Comparison of ENCODE assay signal across 10 mouse cellular contexts in genomic region chr7:110787310-110787709, GRCm38 (mm10). TPM values are rescaled to one million over a fixed set of nuclear protein-coding genes. Genes with fewer than 3 reads are reported as not detected.
DNase-seq lines count a peak whose midpoint lies in the region; TF ChIP-seq lines count a peak whose summit lies in the region.
"Had no signal": no experiment of that assay in that cellular context is flagged by ENCODE, and none has a peak within 500 bp of the region (broad histone marks: within the 10 kb centered on the region; RNA-seq: fewer than 3 reads in every experiment).

No protein-coding gene starts in this region.

- peak; percentile 38 for DNase-seq in adrenal gland, postnatal 14 days
- DNase-seq in adrenal gland, adult 18-20 months (ENCODE audit: low spot score in 2 of 2): no peak
- peak; percentile 77 to 85 for DNase-seq in lung, adult 18-20 months
- no peak for DNase-seq in lung, adult 2 months
- DNase-seq in kidney, postnatal 36 days: peak; percentile 66 to 71
- no peak for DNase-seq in layer of hippocampus, adult 2 months (ENCODE audit: low spot score in 2 of 2)
- DNase-seq in thymus, adult 18-20 months: no peak
- DNase-seq in urinary bladder, postnatal 25 days (ENCODE audit: low spot score): no peak
- DNase-seq: cerebellum, postnatal 36 days had no signal

- no peak for TF ChIP-seq POLR2A in lung, adult 2 months (IDR thresholded peaks at IDR 0.05; ENCODE audit: borderline replicate concordance, extremely low read depth, low read depth, low read length)

- H3K27ac ChIP-seq in layer of hippocampus, adult 2 months: no peak overlapping the region
- H3K27ac ChIP-seq: midbrain, embryonic 12.5 days had no signal

- WGBS in lung, adult 2 months: 21% methylated on average over 6 of the region's 6 CpGs

- H3K4me3 ChIP-seq in lung, adult 2 months (replicated peaks; ENCODE audit: extremely low read depth, low read depth, low read length): no peak overlapping the region
- no peak overlapping the region for H3K4me3 ChIP-seq in layer of hippocampus, adult 2 months
- H3K4me3 ChIP-seq: midbrain, embryonic 12.5 days had no signal

- no peak for TF ChIP-seq CTCF in lung, adult 2 months (IDR thresholded peaks at IDR 0.05; ENCODE audit: insufficient read depth, low read length)
- no peak for TF ChIP-seq CTCF in layer of hippocampus, adult 2 months (conservative IDR thresholded peaks at IDR 0.05)

- peaks cover 19% of the 10 kb centered on the region for H3K4me1 ChIP-seq in lung, adult 2 months (ENCODE audit: control insufficient read depth, insufficient read depth, low read length)
- H3K4me1 ChIP-seq: midbrain, embryonic 12.5 days had no signal

RNA-seq across cellular contexts. Expression of gene Ampd3, which starts 19.3 kb away (rescaled TPM):
- total RNA-seq in adrenal gland, postnatal 14 days (2021): 22.9 and 32.8 TPM in 2 replicates
- total RNA-seq in adrenal gland, adult 18-20 months (2021): 10 to 100 TPM; 18.8 to 22.6 TPM
- polyA plus RNA-seq in lung, adult 2 months (2012; rRNA removed): 21.8 and 23.5 TPM in 2 replicates
- 10 to 100 TPM; 20.8 to 25.1 TPM for total RNA-seq in layer of hippocampus, adult 2 months (2021)

RNA-seq across cellular contexts. Expression of gene Rnf141, which starts 56.9 kb away (rescaled TPM):
- total RNA-seq in adrenal gland, postnatal 14 days (2021): 38.8 and 46.1 TPM in 2 replicates
- total RNA-seq in adrenal gland, adult 18-20 months (2021): 10 to 100 TPM; 51.6 to 79.2 TPM
- polyA plus RNA-seq in lung, adult 2 months (2012; rRNA removed): 36.3 and 53.1 TPM in 2 replicates
- total RNA-seq in layer of hippocampus, adult 2 months (2021): 10 to 100 TPM; 83.4 to 90.6 TPM

Comparison
In these comparisons a context has a peak if more than half of its experiments do, and no peak if none do; other contexts are left out.
1. DNase-seq: peak in adrenal gland, postnatal 14 days (single experiment), lung, adult 18-20 months (2 of 2) and kidney, postnatal 36 days (2 of 2); none in adrenal gland, adult 18-20 months (0 of 2), lung, adult 2 months (single experiment), layer of hippocampus, adult 2 months (0 of 2), thymus, adult 18-20 months (0 of 2) and urinary bladder, postnatal 25 days (single experiment).